Mouse (Mus musculus) ES-E14 (cell line): ENCODE measurements around the gene Amph.

ENCODE experiments used
- CHD2 ChIP-seq: IDR thresholded peaks from 2 replicates; pipeline ENCODE4 v1.6.1; 2014; ENCODE audit warnings: mild to moderate bottlenecking, low read depth, low read length, inconsistent platforms
- HCFC1 ChIP-seq: IDR thresholded peaks from 2 replicates; pipeline ENCODE4 v1.6.1; 2012; ENCODE audit warnings: low read length, inconsistent platforms, borderline replicate concordance; ENCODE audit not compliant: insufficient read depth
- MAFK ChIP-seq: IDR thresholded peaks from 2 replicates; pipeline ENCODE4 v1.6.1; 2014; ENCODE audit warnings: mild to moderate bottlenecking, low read depth, low read length, inconsistent platforms; ENCODE audit not compliant: insufficient read depth
- ZNF384 ChIP-seq: IDR thresholded peaks from 2 replicates; pipeline ENCODE4 v1.6.1; 2012; ENCODE audit warnings: low read depth, low read length, inconsistent platforms

GRCm38 (mm10) chr13:19190052-19190451 is 242.0 kb downstream of the Amph start:
- TF ChIP-seq HCFC1 (no peak), MAFK (no peak), ZNF384 (no peak), CHD2 (no peak)
